Mouse (Mus musculus) spleen, adult 2 months (tissue): ENCODE measurements around the gene Hmgn1. TPM values are rescaled to one million over a fixed set of nuclear protein-coding genes. Genes with fewer than 3 reads are reported as not detected.
"Not testable (repeated sequence)": the region's sequence is repeated elsewhere in the genome, so short reads cannot be mapped to it uniquely, and the experiment has no call there.

Experiments
- DNase-seq, 2 experiments: peaks; one replicate each; pipeline versions ENCODE4 v3.0.0 to v3.0.0-alpha.2; 2012 to 2021; ENCODE audit warnings: low spot score in 2 of 2, low read depth in 1 of 2
- H3K27ac ChIP-seq: fragments of 200-500 bp; 2 replicates; pipeline ENCODE4 v1.5.1; 2012; ENCODE audit warnings: low read length, inconsistent platforms; ENCODE audit not compliant: insufficient read depth
- H3K27me3 ChIP-seq: fragments of 200-500 bp; 2 replicates; pipeline ENCODE4 v1.6.1; 2012; ENCODE audit warnings: mild to moderate bottlenecking, moderate library complexity, low read length, inconsistent platforms; ENCODE audit not compliant: control insufficient read depth, insufficient read depth
- H3K36me3 ChIP-seq: fragments of 200-500 bp; 2 replicates; pipeline ENCODE4 v1.6.1; 2012; ENCODE audit warnings: mild to moderate bottlenecking, low read length, inconsistent platforms; ENCODE audit not compliant: control insufficient read depth, insufficient read depth
- H3K4me1 ChIP-seq: fragments of 200-500 bp; 2 replicates; pipeline ENCODE4 v1.6.1; 2011; ENCODE audit warnings: inconsistent platforms; ENCODE audit not compliant: control insufficient read depth, insufficient read depth, insufficient read length
- H3K4me3 ChIP-seq: fragments of 200-500 bp; 2 replicates; pipeline ENCODE4 v1.5.1; 2011; ENCODE audit warnings: mild to moderate bottlenecking, inconsistent platforms; ENCODE audit not compliant: insufficient read depth, insufficient read length; ENCODE audit errors: extremely low read depth
- CTCF ChIP-seq: fragments of 200-500 bp; IDR thresholded peaks from 2 replicates; pipeline ENCODE4 v1.5.1; 2011; ENCODE audit warnings: mild to moderate bottlenecking, inconsistent platforms; ENCODE audit not compliant: insufficient read depth, insufficient read length, insufficient replicate concordance; ENCODE audit errors: extremely low read depth
- POLR2A ChIP-seq: fragments of 200-500 bp; IDR thresholded peaks from 2 replicates; pipeline ENCODE4 v1.6.1; 2011; ENCODE audit warnings: low read depth, low read length, inconsistent platforms
- WGBS: fragments of 180-500 bp; shearing (Covaris S2); methylation state at CpG from one replicate; pipeline ENCODE4 v1.1.7; 2018; 5-methylcytosine and 5-hydroxymethylcytosine counted together
- polyA plus RNA-seq: library from polyadenylated mRNA; depleted of rRNA; stranded (reverse); fragments of >200 nt; gene quantifications from 2 replicates; pipeline ENCODE4 v1.2.3, GENCODE M21; 2012

Gene Hmgn1
- polyA plus RNA-seq, 1 experiment = 19.9 TPM

GRCm38 (mm10) chr16:96151551-96151950 lies 24.0 kb upstream of the Hmgn1 start:
- H3K4me3 ChIP-seq = no peak overlapping the region
- DNase-seq = peak; percentile 17 to 67
- H3K27me3 ChIP-seq = no peaks in the 10 kb centered on the region
- H3K36me3 ChIP-seq = no peaks in the 10 kb centered on the region
- no peaks in the 10 kb centered on the region for H3K4me1 ChIP-seq
- H3K27ac ChIP-seq = no peak overlapping the region
- TF ChIP-seq CTCF = peak; percentile 93
- TF ChIP-seq POLR2A = no peak
- WGBS = 37% methylated on average over 9 of the region's 9 CpGs

GRCm38 (mm10) chr16:96150995-96151394 lies 23.5 kb upstream of the Hmgn1 start:
- no peak for DNase-seq
- TF ChIP-seq CTCF (no peak), POLR2A (no peak)
- H3K4me1 ChIP-seq = no peaks in the 10 kb centered on the region
- H3K4me3 ChIP-seq = no peak overlapping the region
- H3K36me3 ChIP-seq = no peaks in the 10 kb centered on the region
- H3K27ac ChIP-seq = no peak overlapping the region
- 79% methylated on average over 4 of the region's 4 CpGs for WGBS
- H3K27me3 ChIP-seq = no peaks in the 10 kb centered on the region

GRCm38 (mm10) chr16:96149311-96149710 lies 21.8 kb upstream of the Hmgn1 start:
- no peaks in the 10 kb centered on the region for H3K27me3 ChIP-seq
- 82% methylated on average over 9 of the region's 9 CpGs for WGBS
- no peak overlapping the region for H3K27ac ChIP-seq
- no peaks in the 10 kb centered on the region for H3K36me3 ChIP-seq
- TF ChIP-seq CTCF (no peak), POLR2A (no peak)
- H3K4me1 ChIP-seq = no peaks in the 10 kb centered on the region; the same call in 1 of the 2 replicates
- no peak overlapping the region for H3K4me3 ChIP-seq
- DNase-seq = no peak

- Histone ChIP-seq H3K4me1 (no peaks in the 10 kb centered on the region; the same call in 1 of the 2 replicates), H3K4me3 (no peak overlapping the region), H3K27me3 (no peaks in the 10 kb centered on the region), H3K27ac (no peak overlapping the region), H3K36me3 (no peaks in the 10 kb centered on the region)
- TF ChIP-seq CTCF (no peak), POLR2A (no peak)
- WGBS = 78% methylated on average over 6 of the region's 6 CpGs
- DNase-seq = no peak
Measured at GRCm38 (mm10) chr16:96148834-96149233, 21.3 kb upstream of the Hmgn1 start.

GRCm38 (mm10) chr16:96145814-96146213 lies 18.3 kb upstream of the Hmgn1 start:
- WGBS = under 1% methylated on average over 5 of the region's 5 CpGs
- Histone ChIP-seq H3K4me1 (no peaks in the 10 kb centered on the region; the same call in 1 of the 2 replicates), H3K27ac (no peak overlapping the region), H3K36me3 (no peaks in the 10 kb centered on the region), H3K27me3 (no peaks in the 10 kb centered on the region), H3K4me3 (peak overlapping the region; percentile 70)
- DNase-seq = no peak
- TF ChIP-seq CTCF (no peak), POLR2A (no peak)

- peak within 1 kb of the TSS; percentile 70 for H3K4me3 ChIP-seq
- no peaks in the 10 kb centered on the region for H3K27me3 ChIP-seq
- no peaks in the 10 kb centered on the region; the same call in 1 of the 2 replicates for H3K4me1 ChIP-seq
- H3K36me3 ChIP-seq = no peaks in the 10 kb centered on the region
- TF ChIP-seq CTCF (peak; percentile 92), POLR2A (no peak)
- peak; percentile 98 to 99 for DNase-seq
- no peak within 1 kb of the TSS for H3K27ac ChIP-seq
- WGBS = under 1% methylated on average over 68 of the region's 68 CpGs
Measured at GRCm38 (mm10) chr16:96145110-96145800, 17.7 kb upstream of the Hmgn1 start, which contains the start of gene Wrb. Gene Wrb, plus strand, starts transcription at chr16:96145407.

GRCm38 (mm10) chr16:96144748-96145109 lies 17.2 kb upstream of the Hmgn1 start:
- DNase-seq = not testable (repeated sequence)
- 26% methylated on average over 6 of the region's 6 CpGs for WGBS

More at GRCm38 (mm10) chr16:96144748-96145109, 17.2 kb upstream of the Hmgn1 start:
- not testable (repeated sequence) for H3K27ac ChIP-seq, H3K4me3 ChIP-seq, H3K36me3 ChIP-seq, H3K27me3 ChIP-seq, H3K4me1 ChIP-seq
